Mouse (Mus musculus) spleen, adult 2 months (tissue): ENCODE results near the gene Srpr. TPM values are rescaled to one million over a fixed set of nuclear protein-coding genes. Genes with fewer than 3 reads are reported as not detected.
A peak's percentile ranks its signal among the peaks of the same experiment; 100 is the strongest.

Source experiments
- DNase-seq, 2 experiments: peaks; one replicate each; pipeline versions ENCODE4 v3.0.0 to v3.0.0-alpha.2; 2012 to 2021; ENCODE audit warnings: low spot score in 2 of 2, low read depth in 1 of 2
- H3K27ac ChIP-seq: fragments of 200-500 bp; 2 replicates; pipeline ENCODE4 v1.5.1; 2012; ENCODE audit warnings: low read length, inconsistent platforms; ENCODE audit not compliant: insufficient read depth
- H3K27me3 ChIP-seq: fragments of 200-500 bp; 2 replicates; pipeline ENCODE4 v1.6.1; 2012; ENCODE audit warnings: mild to moderate bottlenecking, moderate library complexity, low read length, inconsistent platforms; ENCODE audit not compliant: control insufficient read depth, insufficient read depth
- H3K36me3 ChIP-seq: fragments of 200-500 bp; 2 replicates; pipeline ENCODE4 v1.6.1; 2012; ENCODE audit warnings: mild to moderate bottlenecking, low read length, inconsistent platforms; ENCODE audit not compliant: control insufficient read depth, insufficient read depth
- H3K4me1 ChIP-seq: fragments of 200-500 bp; 2 replicates; pipeline ENCODE4 v1.6.1; 2011; ENCODE audit warnings: inconsistent platforms; ENCODE audit not compliant: control insufficient read depth, insufficient read depth, insufficient read length
- H3K4me3 ChIP-seq: fragments of 200-500 bp; 2 replicates; pipeline ENCODE4 v1.5.1; 2011; ENCODE audit warnings: mild to moderate bottlenecking, inconsistent platforms; ENCODE audit not compliant: insufficient read depth, insufficient read length; ENCODE audit errors: extremely low read depth
- CTCF ChIP-seq: fragments of 200-500 bp; IDR thresholded peaks from 2 replicates; pipeline ENCODE4 v1.5.1; 2011; ENCODE audit warnings: mild to moderate bottlenecking, inconsistent platforms; ENCODE audit not compliant: insufficient read depth, insufficient read length, insufficient replicate concordance; ENCODE audit errors: extremely low read depth
- POLR2A ChIP-seq: fragments of 200-500 bp; IDR thresholded peaks from 2 replicates; pipeline ENCODE4 v1.6.1; 2011; ENCODE audit warnings: low read depth, low read length, inconsistent platforms
- WGBS: fragments of 180-500 bp; shearing (Covaris S2); methylation state at CpG from one replicate; pipeline ENCODE4 v1.1.7; 2018; 5-methylcytosine and 5-hydroxymethylcytosine counted together
- polyA plus RNA-seq: library from polyadenylated mRNA; depleted of rRNA; stranded (reverse); fragments of >200 nt; gene quantifications from 2 replicates; pipeline ENCODE4 v1.2.3, GENCODE M21; 2012

Srpr gene
- polyA plus RNA-seq, 1 experiment = 34.0 TPM

DNA sequence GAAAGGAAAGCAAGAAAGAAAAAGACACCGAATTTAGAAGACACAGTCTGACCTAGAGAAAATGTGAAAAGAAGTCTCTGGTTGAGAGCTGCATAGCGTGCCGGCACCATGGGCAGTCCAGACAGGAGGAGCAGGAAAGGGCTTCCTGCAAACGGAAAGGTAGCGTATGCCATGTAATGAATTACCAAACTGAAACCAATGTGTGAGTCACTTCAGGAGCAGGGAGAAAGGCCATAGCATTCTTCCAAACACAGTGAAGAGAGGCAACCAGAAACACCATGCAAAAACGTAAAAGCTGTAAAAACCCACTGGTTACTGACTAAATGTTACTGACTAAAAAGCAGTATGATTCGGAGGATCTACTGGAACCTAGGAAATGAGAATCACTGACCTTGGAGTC is 38.3 kb upstream of the Srpr start:
- no peaks in the 10 kb centered on the region; the same call in 1 of the 2 replicates for H3K4me1 ChIP-seq
- H3K4me3 ChIP-seq = no peak overlapping the region
- no peaks in the 10 kb centered on the region for H3K27me3 ChIP-seq
- TF ChIP-seq POLR2A = no peak
- TF ChIP-seq CTCF = no peak
- peaks cover 3% of the 10 kb centered on the region; the same call in 1 of the 2 replicates for H3K36me3 ChIP-seq
- DNase-seq = no peak
- 94% methylated on average over 7 of the region's 7 CpGs for WGBS
- no peak overlapping the region for H3K27ac ChIP-seq

DNA sequence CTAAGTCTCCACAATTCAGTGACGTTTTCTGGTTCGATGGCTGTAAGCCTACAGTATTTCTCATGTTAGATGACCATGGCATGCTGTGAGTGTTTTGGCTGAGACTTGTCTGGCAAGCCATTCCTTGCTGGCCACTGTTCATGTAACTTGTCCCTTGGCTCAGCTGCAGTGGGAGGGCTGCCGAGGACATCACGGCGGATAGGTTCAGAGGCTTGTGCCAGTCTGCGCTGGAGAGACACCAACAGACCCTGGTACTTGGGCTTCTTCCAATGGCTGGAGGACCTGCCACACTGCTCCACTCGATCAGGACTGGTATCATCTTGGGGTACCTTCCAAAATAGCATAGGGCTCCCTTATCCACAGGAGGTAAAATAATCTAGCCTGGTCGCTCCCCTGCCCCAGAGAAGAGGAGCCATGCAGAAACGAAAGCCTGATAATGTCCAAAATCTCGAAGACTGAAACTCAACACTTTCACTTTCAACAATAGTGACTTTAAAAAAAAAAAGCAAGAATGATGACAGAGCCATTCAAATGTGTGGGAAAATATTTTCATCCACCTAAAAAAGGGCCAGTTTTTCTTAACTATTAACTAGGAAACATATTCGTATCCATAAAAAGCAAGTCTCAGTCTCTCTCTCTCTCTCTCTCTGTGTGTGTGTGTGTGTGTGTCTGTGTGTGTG is 36.8 kb upstream of the Srpr start:
- H3K4me3 ChIP-seq = no peak overlapping the region
- 77% methylated on average over 11 of the region's 11 CpGs for WGBS
- peaks cover 3% of the 10 kb centered on the region; the same call in 1 of the 2 replicates for H3K36me3 ChIP-seq
- peak overlapping the region; percentile 38; the same call in 1 of the 2 replicates for H3K27ac ChIP-seq
- no peaks in the 10 kb centered on the region; the same call in 1 of the 2 replicates for H3K4me1 ChIP-seq
- TF ChIP-seq CTCF (no peak), POLR2A (no peak)
- no peaks in the 10 kb centered on the region for H3K27me3 ChIP-seq
- no peak for DNase-seq

DNA sequence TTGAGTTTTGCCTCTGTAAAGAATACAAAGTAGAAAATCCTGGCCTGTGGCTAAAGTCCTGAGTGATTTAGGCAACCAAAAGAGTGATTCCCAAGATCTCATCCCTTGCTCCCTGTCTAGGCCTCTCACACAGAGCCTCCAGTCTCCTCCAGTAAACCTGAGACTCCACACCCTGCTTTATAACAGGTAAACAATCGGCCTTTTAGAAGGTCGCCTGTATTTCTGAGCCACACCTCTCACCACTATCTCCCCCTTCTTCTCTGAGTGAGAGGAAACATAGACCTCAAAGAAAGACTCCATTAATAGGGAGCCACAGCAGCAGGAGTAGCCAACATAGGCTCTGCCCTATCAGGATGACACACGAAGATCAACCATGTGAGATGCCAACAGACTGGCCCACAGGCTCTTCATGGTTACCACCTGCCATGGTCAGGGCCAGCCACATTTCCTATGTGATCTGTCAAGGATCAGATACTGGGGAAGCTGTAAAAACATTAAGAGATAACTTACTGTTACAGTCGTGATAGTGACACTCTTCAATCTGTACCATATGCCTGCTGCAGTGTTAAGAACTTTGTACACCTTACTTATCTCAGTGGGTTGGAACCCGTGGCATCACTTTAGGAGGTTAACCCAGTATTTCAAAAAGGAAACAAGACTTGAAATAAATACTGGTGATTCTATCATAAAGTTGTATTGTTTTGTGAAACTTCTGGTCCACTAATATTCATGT is 35.7 kb upstream of the Srpr start:
- Histone ChIP-seq H3K27ac (no peak overlapping the region), H3K4me3 (no peak overlapping the region), H3K4me1 (no peaks in the 10 kb centered on the region; the same call in 1 of the 2 replicates), H3K27me3 (no peaks in the 10 kb centered on the region), H3K36me3 (peaks cover 4% of the 10 kb centered on the region; the same call in 1 of the 2 replicates)
- TF ChIP-seq POLR2A = no peak
- TF ChIP-seq CTCF = no peak
- 77% methylated on average over 5 of the region's 5 CpGs for WGBS
- no peak for DNase-seq

DNA sequence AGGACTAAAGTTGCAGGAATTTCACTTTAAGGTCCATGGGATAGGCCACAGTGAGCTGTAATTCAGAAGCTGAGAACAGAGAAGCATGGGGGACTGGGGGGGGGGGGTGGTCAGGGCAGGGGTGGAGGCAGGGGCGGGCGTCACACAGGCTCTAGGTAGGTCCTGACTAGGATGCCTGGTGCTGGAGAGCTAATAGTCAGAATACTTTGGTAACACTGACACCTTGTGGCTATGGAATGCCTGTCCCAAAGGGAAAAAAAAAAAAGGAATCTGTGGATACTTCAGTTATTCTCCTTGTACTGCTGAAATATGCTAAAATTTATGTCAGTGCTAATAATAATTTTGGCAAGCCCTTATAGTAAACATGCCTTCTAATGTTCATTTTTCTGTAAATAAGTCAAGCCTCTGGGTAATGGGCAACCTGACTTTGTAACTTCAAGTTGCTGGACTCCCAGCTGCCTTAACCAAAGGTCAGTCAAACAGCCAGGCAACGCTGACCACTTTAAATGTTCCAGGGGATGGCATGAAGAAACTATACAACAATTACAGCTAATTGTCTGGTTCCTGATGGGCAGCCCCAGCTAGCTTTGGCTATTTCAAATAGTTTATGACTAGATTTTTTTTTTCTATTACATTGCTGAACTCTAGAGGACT is 33.7 kb upstream of the Srpr start:
- TF ChIP-seq POLR2A = no peak
- no peak for TF ChIP-seq CTCF
- H3K4me3 ChIP-seq = no peak overlapping the region
- WGBS = 53% methylated on average over 3 of the region's 3 CpGs
- peaks cover 6% of the 10 kb centered on the region for H3K36me3 ChIP-seq
- no peak for DNase-seq
- no peaks in the 10 kb centered on the region for H3K27me3 ChIP-seq
- H3K27ac ChIP-seq = no peak overlapping the region
- no peaks in the 10 kb centered on the region; the same call in 1 of the 2 replicates for H3K4me1 ChIP-seq

DNA sequence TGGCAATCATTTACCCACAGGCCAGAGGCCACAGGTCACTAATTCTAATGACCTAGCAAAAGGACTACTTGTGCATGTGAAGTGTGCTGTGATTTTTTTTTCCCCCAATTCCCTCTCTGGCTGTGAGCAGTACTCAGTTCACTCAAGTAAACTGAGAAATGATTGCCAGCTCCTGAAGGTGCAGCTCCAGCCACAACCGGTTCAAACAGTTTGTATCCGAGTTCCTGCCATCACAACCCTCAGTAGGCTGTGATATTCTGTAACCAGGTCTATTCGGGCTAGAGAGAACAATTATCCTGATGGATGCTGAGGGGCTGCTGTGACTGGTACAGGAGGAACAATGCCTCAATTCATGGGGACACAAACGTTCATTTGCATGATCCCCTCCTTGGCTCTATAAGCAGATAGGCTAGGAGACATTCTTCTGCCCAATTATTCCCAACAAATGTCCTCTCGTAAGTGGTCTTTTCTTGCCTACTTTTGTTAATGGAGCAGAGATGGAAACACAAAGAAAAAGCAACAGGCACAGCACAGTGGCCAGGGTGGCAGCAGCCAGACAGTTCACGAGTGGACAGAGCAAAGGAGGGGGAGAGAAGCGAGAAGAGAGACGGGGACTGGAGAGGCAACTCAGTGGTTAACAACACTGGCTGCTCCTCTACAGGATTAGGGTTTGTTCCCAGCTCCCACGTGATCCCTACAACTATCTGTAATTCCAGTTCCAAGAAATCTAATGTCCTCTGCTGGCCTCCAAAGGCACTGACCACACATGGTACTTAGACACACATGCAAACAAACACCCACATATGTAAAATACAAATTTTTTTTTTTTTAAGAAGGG is 33.0 kb upstream of the Srpr start:
- Histone ChIP-seq H3K27me3 (no peaks in the 10 kb centered on the region), H3K4me1 (no peaks in the 10 kb centered on the region; the same call in 1 of the 2 replicates), H3K4me3 (no peak overlapping the region), H3K27ac (no peak overlapping the region), H3K36me3 (peaks cover 6% of the 10 kb centered on the region)
- WGBS = 87% methylated on average over 9 of the region's 9 CpGs
- no peak for TF ChIP-seq POLR2A
- no peak for TF ChIP-seq CTCF
- no peak for DNase-seq

DNA sequence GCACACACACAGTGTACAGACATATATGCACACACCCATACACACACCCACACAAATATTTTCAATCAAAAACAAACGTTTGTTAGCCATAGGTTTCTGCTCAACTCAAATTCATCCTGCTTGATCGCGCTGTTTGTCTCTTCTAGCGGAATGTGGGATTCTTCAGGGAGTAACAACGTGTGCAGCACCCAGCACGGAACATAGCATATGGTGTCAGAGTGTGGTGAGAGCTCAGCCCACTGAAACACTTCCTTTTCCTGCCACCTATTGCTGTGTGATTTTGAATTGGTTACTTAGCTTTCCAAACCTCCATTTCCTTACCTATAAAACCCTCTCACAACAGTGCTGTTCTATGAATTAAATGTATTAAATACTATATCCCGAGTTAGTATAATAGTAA is 29.9 kb upstream of the Srpr start:
- H3K4me3 ChIP-seq = no peak overlapping the region
- 83% methylated on average over 7 of the region's 7 CpGs for WGBS
- H3K27ac ChIP-seq = no peak overlapping the region
- no peaks in the 10 kb centered on the region for H3K27me3 ChIP-seq
- peaks cover 3% of the 10 kb centered on the region; the same call in 1 of the 2 replicates for H3K36me3 ChIP-seq
- no peak for DNase-seq
- peaks cover 2% of the 10 kb centered on the region; the same call in 1 of the 2 replicates for H3K4me1 ChIP-seq
- no peak for TF ChIP-seq POLR2A
- no peak for TF ChIP-seq CTCF
